Comparison of ENCODE assay signal across 26 mouse cellular contexts in the genomic region with DNA sequence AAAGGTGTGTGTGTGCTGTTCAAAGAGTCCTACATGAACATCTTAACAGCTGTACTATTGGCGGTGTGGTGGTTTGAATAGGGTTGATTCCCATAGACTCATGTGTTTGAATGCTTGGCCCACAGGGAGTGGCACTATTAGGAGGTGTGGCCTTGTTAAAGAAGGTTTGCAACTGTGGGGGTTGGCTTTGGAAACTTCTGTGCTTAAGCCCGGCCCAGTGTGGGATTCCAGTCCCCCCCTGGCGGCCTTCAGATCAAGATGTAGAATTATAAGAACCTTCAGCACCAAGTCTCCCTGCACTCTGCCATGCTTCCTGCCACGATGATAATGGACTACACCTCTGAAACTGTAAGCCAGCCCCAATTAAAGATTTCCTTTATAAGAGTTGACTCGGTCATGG. TPM values are rescaled to one million over a fixed set of nuclear protein-coding genes. Genes with fewer than 3 reads are reported as not detected.
DNase-seq lines count a peak whose midpoint lies in the region; ATAC-seq and TF ChIP-seq lines count a peak whose summit lies in the region.
"Had no signal": no experiment of that assay in that cellular context is flagged by ENCODE, and none has a peak within 500 bp of the region (broad histone marks: within the 10 kb centered on the region; RNA-seq: fewer than 3 reads in every experiment).

No protein-coding gene starts in this region.

- H3K36me3 ChIP-seq in E14TG2a.4 (ENCODE audit: insufficient read depth, low read length) = peaks cover 23% of the 10 kb centered on the region

- DNase-seq in 416B (ENCODE audit: low read depth) (peak; percentile 48), R1 (ENCODE audit: low read depth, low spot score) (peak; percentile 90)
- DNase-seq in layer of hippocampus, adult 9-11 months = no peak
- DNase-seq: adrenal gland, adult 8-10 months; adrenal gland, postnatal 14 days; adrenal gland, postnatal 36 days; B cell, adult 2 months; cerebellum, adult 11-12 months; cerebellum, adult 2 months; cerebellum, adult 9-10 months; cerebellum, postnatal 10 days; cerebellum, postnatal 25 days; forebrain, postnatal 0 days had no signal

- H3K27me3 ChIP-seq in E14TG2a.4 (ENCODE audit: insufficient read depth, low read length) = no peaks in the 10 kb centered on the region
- H3K27me3 ChIP-seq: CH12.LX; embryonic facial prominence, embryonic 12.5 days; forebrain, embryonic 13.5 days; forebrain, embryonic 15.5 days; Patski had no signal

- peaks cover 41% of the 10 kb centered on the region for H3K4me1 ChIP-seq in E14TG2a.4 (replicated peaks; ENCODE audit: low read depth, low read length)

- peak overlapping the region; percentile 41; the same call in 1 of the 2 replicates for H3K4me3 ChIP-seq in E14TG2a.4 (replicated peaks; ENCODE audit: low read length)
- H3K4me3 ChIP-seq: embryonic facial prominence, embryonic 10.5 days; embryonic facial prominence, embryonic 12.5 days; forebrain, embryonic 13.5 days; forebrain, embryonic 15.5 days had no signal

- no peak for TF ChIP-seq CTCF in E14TG2a.4 (conservative IDR thresholded peaks at IDR 0.05; ENCODE audit: low read length)

- ATAC-seq in granulocyte monocyte progenitor cell, adult 5-6 weeks (replicated peaks; ENCODE audit: poor library complexity, severe bottlenecking) = 0 out of 2 replicates have a peak, but pooled peaks have one; percentile 10
- ATAC-seq in monocyte, adult 5-6 weeks (replicated peaks; ENCODE audit: insufficient number of reproducible peaks, low FRiP score, low TSS enrichment, poor library complexity, severe bottlenecking) = no peak
- ATAC-seq in megakaryocyte-erythroid progenitor cell, adult 5-6 weeks (replicated peaks; ENCODE audit: low FRiP score, low TSS enrichment, poor library complexity, severe bottlenecking) = no peak
- ATAC-seq: activated CD4-positive, CD25-positive, alpha-beta regulatory T cell, adult 4 months; CD4-positive, CD25-positive, alpha-beta regulatory T cell, adult 4 months; forebrain, embryonic 13.5 days; forebrain, embryonic 15.5 days; forebrain, postnatal 0 days; Patski had no signal

- no peaks in the 10 kb centered on the region for H3K9me3 ChIP-seq in E14TG2a.4 (ENCODE audit: low read length)
- H3K9me3 ChIP-seq: embryonic facial prominence, embryonic 10.5 days; embryonic facial prominence, embryonic 12.5 days; forebrain, embryonic 13.5 days; forebrain, embryonic 15.5 days; G1E had no signal

RNA-seq across cellular contexts. Expression of a gene that starts 3.2 kb away (rescaled TPM):
- 65.6 and 66.5 TPM in 2 replicates for total RNA-seq in granulocyte monocyte progenitor cell, adult 5-6 weeks (2014; fragmentation: Nextera tagmentation)
- total RNA-seq in granulocyte monocyte progenitor cell, adult 5-6 weeks (2017) = 61.9 and 64.3 TPM in 2 replicates
- total RNA-seq in monocyte, adult 5-6 weeks (2017) = 15.5 to 32.2 TPM (median 18.8 TPM) in 3 replicates
- 71.1 and 82.7 TPM in 2 replicates for total RNA-seq in megakaryocyte-erythroid progenitor cell, adult 5-6 weeks (2014; fragmentation: Nextera tagmentation)
- total RNA-seq in megakaryocyte-erythroid progenitor cell, adult 5-6 weeks (2017) = 47.3 and 52.4 TPM in 2 replicates

RNA-seq across cellular contexts. Expression of a gene that starts 23.7 kb away (rescaled TPM):
- 1.7 and 2.4 TPM in 2 replicates for total RNA-seq in granulocyte monocyte progenitor cell, adult 5-6 weeks (2014; fragmentation: Nextera tagmentation)
- total RNA-seq in granulocyte monocyte progenitor cell, adult 5-6 weeks (2017) = 0.30 and 1.2 TPM in 2 replicates
- 0.96 TPM in 1 of 3 replicates, not detected in the others for total RNA-seq in monocyte, adult 5-6 weeks (2017)
- 0.74 and 1.2 TPM in 2 replicates for total RNA-seq in megakaryocyte-erythroid progenitor cell, adult 5-6 weeks (2014; fragmentation: Nextera tagmentation)
- 0.08 TPM in 1 of 2 replicates, not detected in the other for total RNA-seq in megakaryocyte-erythroid progenitor cell, adult 5-6 weeks (2017)

RNA-seq across cellular contexts. Expression of a gene that starts 30.0 kb away (rescaled TPM):
- not detected in 2 replicates for total RNA-seq in granulocyte monocyte progenitor cell, adult 5-6 weeks (2014; fragmentation: Nextera tagmentation)
- total RNA-seq in granulocyte monocyte progenitor cell, adult 5-6 weeks (2017) = not detected in 2 replicates
- total RNA-seq in monocyte, adult 5-6 weeks (2017) = 0.67 to 1.2 TPM in 2 of 3 replicates, not detected in the other
- total RNA-seq in megakaryocyte-erythroid progenitor cell, adult 5-6 weeks (2014; fragmentation: Nextera tagmentation) = not detected in 2 replicates
- not detected in 2 replicates for total RNA-seq in megakaryocyte-erythroid progenitor cell, adult 5-6 weeks (2017)

RNA-seq across cellular contexts. Expression of a gene that starts 35.6 kb away (rescaled TPM):
- 10.4 and 20.5 TPM in 2 replicates for total RNA-seq in granulocyte monocyte progenitor cell, adult 5-6 weeks (2014; fragmentation: Nextera tagmentation)
- total RNA-seq in granulocyte monocyte progenitor cell, adult 5-6 weeks (2017) = 5.8 and 6.2 TPM in 2 replicates
- total RNA-seq in monocyte, adult 5-6 weeks (2017) = 61.4 to 99.5 TPM (median 74.8 TPM) in 3 replicates
- total RNA-seq in megakaryocyte-erythroid progenitor cell, adult 5-6 weeks (2014; fragmentation: Nextera tagmentation) = 4.5 and 5.1 TPM in 2 replicates
- 3.1 and 4.2 TPM in 2 replicates for total RNA-seq in megakaryocyte-erythroid progenitor cell, adult 5-6 weeks (2017)
